Mouse (Mus musculus) heart, postnatal 14 days (tissue): ENCODE results near the gene Tm7sf2. TPM values are rescaled to one million over a fixed set of nuclear protein-coding genes. Genes with fewer than 3 reads are reported as not detected.
A peak's percentile ranks its signal among the peaks of the same experiment; 100 is the strongest.

Experiments used
- DNase-seq, 2 experiments: peaks; one replicate each; pipeline ENCODE4 v3.0.0; 2021 to 2022
- intact Hi-C: fragments of 180-260 bp; cut with DNase I; formaldehyde crosslinking; loops from one replicate; pipeline ENCODE4 v1.15.1; 2025
- long read RNA-seq, 2 experiments: library from polyadenylated mRNA; stranded (forward); transcript quantifications; one replicate each; pipeline ENCODE4 v2.0.0; 2021
- total RNA-seq, 2 experiments: library from RNA; stranded (reverse); gene quantifications; 2 replicates each; pipeline ENCODE4 v1.2.3; 2021

Tm7sf2 gene
- total RNA-seq: 1 to 10 TPM; 2.9 to 5.5 TPM
- long read RNA-seq, experiment 1, partial matches to known transcripts: 0 of 2 reads
- long read RNA-seq, experiment 1, other reads (novel, unspliced or antisense): 0 of 2 reads
- long read RNA-seq, experiment 2, partial matches to known transcripts: 0 of 1 reads
- long read RNA-seq, experiment 2, other reads (novel, unspliced or antisense): 1 of 1 reads

DNA sequence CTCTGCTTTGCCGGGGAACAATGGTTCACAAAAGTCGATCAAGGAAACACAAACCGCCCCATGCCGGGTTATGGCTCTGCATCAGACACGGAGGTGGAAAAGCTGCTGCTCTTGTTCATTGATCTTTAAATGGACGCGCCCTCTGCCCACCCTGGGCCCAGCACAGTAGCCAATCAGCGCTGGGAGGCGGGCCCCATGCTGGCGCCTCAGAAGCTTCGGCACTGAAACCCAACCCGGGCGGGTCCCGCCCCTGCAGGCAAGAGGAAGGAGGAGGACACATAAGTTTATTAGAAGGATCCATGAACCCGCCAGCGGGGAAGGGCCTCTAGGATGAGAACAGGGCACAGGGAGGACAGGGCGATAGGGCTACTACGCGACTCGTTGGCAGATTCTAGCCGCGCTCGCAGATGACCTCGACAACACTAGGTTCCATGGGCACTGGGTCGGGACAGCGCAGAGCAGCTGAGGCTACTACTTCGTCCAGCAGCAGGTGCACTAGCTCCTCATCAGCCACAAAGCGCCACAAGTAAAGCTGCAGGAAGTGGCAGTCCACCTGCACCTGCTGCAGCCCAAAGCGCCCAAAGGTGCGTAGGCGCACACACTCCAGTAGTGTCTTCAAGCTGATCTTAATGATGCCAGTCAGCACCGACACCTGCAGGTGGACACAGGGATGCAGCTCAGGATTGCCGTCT lies at the start of gene Tm7sf2:
TSS of gene Tm7sf2 (minus strand) at position 650 of the 692 bp plus-strand sequence.
- peak; percentile 89 to 90 for DNase-seq
- intact Hi-C loops: loop anchor here (10.0 kb wide), 1 partner anchor 267 kb away; the partner anchor contains the start of gene Men1

- DNase-seq: no peak
- intact Hi-C loops: no loop called here
Measured at GRCm38 (mm10) chr19:6117346-6117985, 49.3 kb upstream of the Tm7sf2 start.

DNA sequence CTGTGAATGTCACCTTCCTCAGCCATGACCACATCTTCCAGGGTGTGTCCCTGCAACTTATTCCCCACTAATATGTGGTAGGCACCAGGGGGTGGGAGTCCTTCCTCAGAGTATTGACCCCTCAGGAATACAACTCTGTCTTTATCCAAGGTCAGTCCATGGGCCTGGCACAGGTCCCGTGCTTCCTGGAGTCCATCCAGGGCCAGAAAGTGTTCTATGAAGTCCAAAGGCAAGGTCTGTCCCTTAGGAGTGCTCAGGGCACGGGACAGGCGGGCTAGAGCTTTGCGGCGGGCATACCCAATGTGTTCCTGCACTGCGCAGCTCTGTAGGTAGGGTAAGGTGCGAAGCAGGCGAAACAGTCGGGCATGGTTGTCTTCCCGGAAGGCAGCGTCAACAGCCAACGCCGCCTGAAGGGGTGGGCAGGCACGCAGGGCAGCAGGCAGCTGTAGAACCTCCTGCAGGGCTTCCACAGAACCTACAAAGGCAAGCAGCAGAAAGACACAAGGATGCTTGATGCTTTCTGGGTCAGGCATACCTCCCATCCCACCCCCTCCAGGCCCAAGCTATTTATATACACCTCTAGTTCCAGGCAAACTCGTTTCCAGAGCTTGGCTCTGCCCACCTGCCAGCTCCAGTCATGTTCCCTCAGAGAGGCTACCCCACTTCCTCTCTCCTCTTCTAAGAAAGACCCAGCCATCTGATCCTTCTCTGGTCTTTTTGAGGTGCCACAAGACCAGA lies 48.1 kb upstream of the Tm7sf2 start:
- intact Hi-C loops: no loop called here
- DNase-seq: no peak

GRCm38 (mm10) chr19:6113116-6113515 lies 44.9 kb upstream of the Tm7sf2 start:
- intact Hi-C loops: no loop called here
- DNase-seq: no peak

DNA sequence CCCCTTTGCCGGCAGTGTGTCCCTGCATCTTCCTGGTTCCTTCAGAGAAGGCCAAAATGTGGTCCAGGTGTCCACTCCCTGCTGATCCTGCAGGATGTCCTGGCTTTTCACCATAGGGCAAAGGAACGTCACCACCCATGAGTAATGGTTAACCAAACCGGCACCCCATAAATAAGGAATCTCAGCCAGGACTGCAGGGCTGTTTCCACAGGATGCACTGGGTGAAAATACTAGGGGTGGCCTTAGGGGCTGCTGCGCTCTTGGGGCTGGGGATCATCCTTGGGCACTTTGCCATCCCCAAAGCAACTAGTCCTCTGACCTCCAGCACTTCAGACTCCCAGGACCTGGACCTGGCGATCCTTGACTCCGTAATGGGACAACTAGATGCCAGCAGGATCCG lies 37.4 kb upstream of the Tm7sf2 start, which contains the start of gene Naaladl1:
TSS of gene Naaladl1 (plus strand) at position 197 of the 400 bp plus-strand sequence.
- intact Hi-C loops: no loop called here
- DNase-seq: no peak

GRCm38 (mm10) chr19:6104476-6104875 lies 36.3 kb upstream of the Tm7sf2 start:
- DNase-seq: no peak
- intact Hi-C loops: no loop called here

GRCm38 (mm10) chr19:6102169-6102853 lies 34.1 kb upstream of the Tm7sf2 start:
- intact Hi-C loops: no loop called here
- DNase-seq: peak in 1 of 2 experiments; percentile 21

GRCm38 (mm10) chr19:6101186-6101585 lies 33.0 kb upstream of the Tm7sf2 start:
- intact Hi-C loops: no loop called here
- no peak for DNase-seq

DNA sequence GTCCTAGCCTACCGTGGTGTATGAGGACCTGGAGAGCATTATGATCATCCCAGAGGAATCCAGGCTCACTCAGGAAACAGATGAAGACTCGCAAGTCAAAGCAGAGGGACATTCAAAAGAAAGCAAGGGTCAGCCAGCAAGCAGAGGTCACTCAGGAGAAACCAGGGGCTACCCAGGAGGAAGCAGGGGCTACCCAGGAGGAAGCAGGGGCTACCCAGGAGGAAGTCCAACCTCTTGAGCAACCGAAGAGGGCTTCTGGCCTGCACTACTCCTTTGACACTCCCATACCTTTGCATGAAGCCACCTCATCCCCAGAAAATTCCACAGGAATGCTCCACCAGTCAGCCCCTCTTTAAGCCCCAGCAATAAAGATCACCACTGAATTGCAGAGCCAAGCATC lies 29.7 kb upstream of the Tm7sf2 start:
- intact Hi-C loops: no loop called here
- no peak for DNase-seq

DNA sequence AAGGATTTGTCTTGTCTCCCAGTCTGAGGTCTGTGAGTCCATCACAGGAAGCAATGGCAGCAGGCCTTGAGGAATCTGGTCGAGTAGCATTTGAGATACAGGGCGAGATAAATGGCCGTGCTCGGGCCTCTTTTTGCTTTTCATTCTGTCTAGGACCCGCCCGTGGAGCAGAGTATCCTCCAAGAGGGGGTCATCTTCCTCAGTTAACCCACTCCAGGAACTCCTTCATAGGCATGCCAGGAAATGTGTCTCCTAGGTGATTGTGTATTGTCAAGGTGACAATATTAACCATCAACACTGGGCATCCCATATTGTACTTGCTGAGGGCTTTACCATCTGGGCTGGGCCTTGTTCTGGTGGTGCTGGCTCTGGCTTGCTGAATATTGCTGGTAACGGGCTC lies 25.9 kb upstream of the Tm7sf2 start, which contains the start of gene AC131692.1:
TSS of gene AC131692.1 (plus strand) at position 301 of the 400 bp plus-strand sequence.
- no peak for DNase-seq
- intact Hi-C loops: no loop called here

DNA sequence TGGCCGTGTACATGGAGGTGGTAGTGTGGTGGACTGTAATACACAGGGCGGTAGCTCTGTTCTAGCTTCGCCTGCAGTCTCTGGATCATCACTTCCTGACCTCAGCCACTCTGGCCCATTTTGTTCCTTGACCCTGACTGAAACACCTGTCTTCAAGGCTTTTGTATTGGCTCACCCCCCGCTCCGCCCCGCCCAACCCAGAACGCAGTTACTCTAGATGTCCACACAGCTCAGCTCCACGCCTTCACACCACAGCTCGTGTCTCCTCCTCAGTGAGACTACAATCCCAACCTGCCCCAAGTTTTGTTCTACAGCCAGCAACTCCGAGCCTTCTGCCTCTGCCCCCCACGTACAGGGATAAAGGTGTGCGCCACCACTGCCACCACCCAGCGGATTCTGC lies 20.7 kb upstream of the Tm7sf2 start:
- intact Hi-C loops: no loop called here
- no peak for DNase-seq

- intact Hi-C loops: loop anchor here (2.0 kb wide), 1 partner anchor 29 kb away; the partner anchor contains the start of genes Fau and Mrpl49
- DNase-seq: peak; percentile 26 to 30
Measured at GRCm38 (mm10) chr19:6085417-6085879, 17.3 kb upstream of the Tm7sf2 start.

DNA sequence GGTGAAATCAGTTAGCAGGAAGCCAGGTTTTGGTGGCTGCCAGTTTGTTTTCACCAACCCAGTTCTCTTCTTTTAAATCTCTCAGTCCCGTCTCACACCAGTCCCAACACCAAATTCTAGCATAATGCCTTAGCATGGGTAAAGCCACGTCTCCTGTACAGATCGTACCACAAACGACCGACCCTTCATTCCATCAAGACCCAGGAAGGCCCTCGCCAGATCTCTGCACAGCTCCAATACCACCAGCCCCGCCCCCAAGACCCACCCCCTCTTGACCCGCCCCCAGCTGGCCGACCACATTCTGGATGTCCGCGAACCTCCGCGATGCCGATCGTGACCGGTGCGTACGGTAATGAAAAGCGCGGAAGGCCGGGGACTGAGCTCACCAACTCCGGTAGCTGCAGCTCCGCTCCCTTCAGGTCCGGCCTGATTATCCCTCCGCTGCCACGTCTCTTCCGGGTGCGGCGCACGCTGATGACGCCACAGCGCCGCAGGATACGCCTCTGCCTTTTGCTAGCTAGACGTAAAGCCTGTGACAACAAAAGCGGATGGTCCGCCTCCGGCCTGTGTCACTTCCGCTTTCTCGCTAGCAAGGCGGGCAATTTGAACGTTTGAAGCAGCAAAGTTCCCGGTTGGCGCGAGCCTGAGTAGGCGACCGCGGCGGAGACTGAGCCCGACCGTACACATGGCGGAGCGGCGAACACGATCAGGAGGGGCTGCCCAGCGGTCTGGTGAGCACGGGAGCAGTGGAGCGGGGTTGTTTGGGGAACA lies 16.5 kb upstream of the Tm7sf2 start, which contains the start of the genes Zfpl1 and Cdca5:
TSS of gene Zfpl1 (minus strand) at position 479 of the 771 bp plus-strand sequence.
TSS of gene Cdca5 (plus strand) at position 506 of the 771 bp plus-strand sequence.
- intact Hi-C loops: loop anchor here (2.0 kb wide), 1 partner anchor 28 kb away; the partner anchor contains the start of genes Fau and Mrpl49
- DNase-seq: peak; percentile 96 to 98

- intact Hi-C loops: no loop called here
- no peak for DNase-seq
Measured at GRCm38 (mm10) chr19:6082156-6082555, 14.0 kb upstream of the Tm7sf2 start, which contains the start of gene Gm28374. Gene Gm28374 (minus strand): TSS chr19:6082256.

- intact Hi-C loops: no loop called here
- DNase-seq: no peak
Measured at GRCm38 (mm10) chr19:6079983-6080480, 11.9 kb upstream of the Tm7sf2 start, which contains the start of gene Tmem262. Gene Tmem262 (plus strand): TSS chr19:6080033.

DNA sequence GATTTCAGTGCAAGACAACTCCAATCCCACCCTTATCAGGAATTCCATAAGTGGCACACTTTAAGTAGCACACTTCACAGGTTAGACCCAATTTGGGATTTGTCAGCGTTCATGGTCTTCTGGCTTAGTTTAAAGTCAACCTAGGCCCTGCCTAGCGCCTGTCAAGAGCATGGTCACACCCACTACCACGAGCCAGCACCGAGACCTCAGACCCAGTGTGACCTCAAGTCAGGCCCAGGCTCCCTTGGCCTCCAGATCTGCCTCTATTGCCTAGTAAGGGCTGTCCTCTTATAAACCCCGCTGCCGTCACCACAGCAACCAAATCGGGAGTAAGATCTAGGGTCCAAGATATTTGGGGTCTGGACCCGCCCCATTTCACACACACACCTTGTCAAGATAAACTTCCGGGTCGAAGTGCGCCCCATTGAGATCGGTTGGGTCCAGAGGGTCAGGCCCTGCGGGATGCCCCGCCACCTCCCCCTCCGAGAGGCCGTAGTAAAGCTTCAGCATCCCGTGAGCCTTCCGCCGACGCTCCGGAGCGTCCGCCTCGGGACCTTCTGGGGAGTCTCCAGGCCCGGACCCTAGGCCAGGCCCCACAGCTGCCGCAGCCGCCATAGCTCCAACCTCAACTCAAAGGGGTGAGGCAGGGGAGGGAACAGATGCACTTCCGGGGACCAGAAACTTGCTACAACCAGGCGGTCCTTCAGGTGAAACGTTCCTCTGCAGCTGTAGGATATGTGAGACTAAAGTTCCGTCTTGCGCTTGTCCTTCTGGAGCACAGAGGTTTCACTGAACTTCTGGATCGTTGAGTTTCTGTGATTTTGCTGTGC lies 8.6 kb upstream of the Tm7sf2 start, which contains the start of gene Vps51:
TSS of gene Vps51 (minus strand) at position 668 of the 830 bp plus-strand sequence.
- peak; percentile 79 to 89 for DNase-seq
- intact Hi-C loops: no loop called here

DNA sequence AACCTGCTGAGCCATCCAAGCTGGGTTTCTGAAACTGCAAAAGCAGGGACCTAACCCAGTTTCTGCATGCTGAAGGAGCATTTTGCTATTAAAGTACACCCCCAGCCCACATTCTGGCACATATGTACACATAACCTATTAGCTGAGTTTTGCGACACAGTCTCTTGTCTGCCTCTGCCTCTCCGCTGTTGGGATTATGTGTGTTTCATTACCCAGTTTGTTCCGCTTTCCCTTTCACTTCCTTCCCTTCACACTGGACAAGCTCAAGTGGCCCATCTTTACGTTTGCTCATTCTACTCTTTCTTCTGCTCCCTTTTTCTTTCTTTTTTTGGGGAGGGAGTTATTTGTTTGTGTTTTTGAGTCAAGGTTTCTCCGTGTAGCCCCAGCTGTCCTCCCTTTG lies 5.7 kb upstream of the Tm7sf2 start:
- no peak for DNase-seq
- intact Hi-C loops: no loop called here

- intact Hi-C loops: no loop called here
- no peak for DNase-seq
Measured at GRCm38 (mm10) chr19:6071261-6071660, 3.1 kb upstream of the Tm7sf2 start.
